Mouse (Mus musculus) splenic B cell, adult 2 months (primary cell): ENCODE measurements around the gene Chd4.
"Not testable (repeated sequence)": the region's sequence is repeated elsewhere in the genome, so short reads cannot be mapped to it uniquely, and the experiment has no call there.

Experiments
- DNase-seq: peaks from one replicate; pipeline ENCODE4 v3.0.0-alpha.2; 2011; ENCODE audit warnings: low read depth, low spot score
- H3K27me3 ChIP-seq: 2 replicates; pipeline ENCODE4 v1.6.1; 2012; ENCODE audit warnings: mild to moderate bottlenecking, low read length, moderate library complexity, mixed read lengths; ENCODE audit not compliant: control insufficient read depth, poor library complexity, insufficient read depth, severe bottlenecking
- H3K36me3 ChIP-seq: 2 replicates; pipeline ENCODE4 v1.6.1; 2012; ENCODE audit warnings: mild to moderate bottlenecking, low read length, moderate library complexity, mixed read lengths; ENCODE audit not compliant: control insufficient read depth, poor library complexity, insufficient read depth, severe bottlenecking

Gene Chd4

GRCm38 (mm10) chr6:125095391-125096278 lies at the start of gene Chd4:
Gene Chd4 (plus strand): TSS chr6:125095981.
- Histone ChIP-seq H3K27me3 (no peaks in the 10 kb centered on the region), H3K36me3 (0 out of 2 replicates have a peak, but pooled peaks cover 1% of the 10 kb centered on the region)
- peak; percentile 95 for DNase-seq

GRCm38 (mm10) chr6:125046691-125047090 lies 49.1 kb upstream of the Chd4 start:
- Histone ChIP-seq H3K27me3 (no peaks in the 10 kb centered on the region), H3K36me3 (peaks cover 6% of the 10 kb centered on the region)
- peak; percentile 85 for DNase-seq

GRCm38 (mm10) chr6:125049678-125050077 lies 46.1 kb upstream of the Chd4 start, which contains the start of gene Acrbp:
Gene Acrbp (plus strand): TSS chr6:125049689.
- peaks cover 12% of the 10 kb centered on the region for H3K36me3 ChIP-seq
- H3K27me3 ChIP-seq = no peaks in the 10 kb centered on the region
- DNase-seq = no peak

GRCm38 (mm10) chr6:125051237-125051636 lies 44.5 kb upstream of the Chd4 start:
- Histone ChIP-seq H3K27me3 (no peaks in the 10 kb centered on the region), H3K36me3 (peaks cover 12% of the 10 kb centered on the region)
- peak; percentile 56 for DNase-seq

GRCm38 (mm10) chr6:125061493-125061892 lies 34.3 kb upstream of the Chd4 start:
- H3K27me3 ChIP-seq = no peaks in the 10 kb centered on the region
- no peak for DNase-seq
- no peaks in the 10 kb centered on the region for H3K36me3 ChIP-seq

GRCm38 (mm10) chr6:125062511-125062910 lies 33.3 kb upstream of the Chd4 start:
- no peak for DNase-seq
- H3K27me3 ChIP-seq = no peaks in the 10 kb centered on the region
- no peaks in the 10 kb centered on the region for H3K36me3 ChIP-seq

- no peaks in the 10 kb centered on the region for H3K27me3 ChIP-seq
- no peak for DNase-seq
- H3K36me3 ChIP-seq = no peaks in the 10 kb centered on the region
Observed at GRCm38 (mm10) chr6:125063906-125064305, 31.9 kb upstream of the Chd4 start.

- not testable (repeated sequence) for DNase-seq, H3K27me3 ChIP-seq, H3K36me3 ChIP-seq
Observed at GRCm38 (mm10) chr6:125065223-125065622, 30.6 kb upstream of the Chd4 start.

GRCm38 (mm10) chr6:125067571-125067995 lies 28.2 kb upstream of the Chd4 start, which contains the start of gene Lpar5:
Gene Lpar5 (plus strand): TSS chr6:125067920.
- DNase-seq = no peak
- H3K27me3 ChIP-seq = no peaks in the 10 kb centered on the region
- no peaks in the 10 kb centered on the region for H3K36me3 ChIP-seq

- DNase-seq = peak; percentile 71
- Histone ChIP-seq H3K36me3 (no peaks in the 10 kb centered on the region), H3K27me3 (no peaks in the 10 kb centered on the region)
Observed at GRCm38 (mm10) chr6:125071170-125071895, 24.4 kb upstream of the Chd4 start.

- Histone ChIP-seq H3K36me3 (no peaks in the 10 kb centered on the region), H3K27me3 (no peaks in the 10 kb centered on the region)
- DNase-seq = peak; percentile 15
Observed at GRCm38 (mm10) chr6:125071896-125072279, 23.9 kb upstream of the Chd4 start.

- Histone ChIP-seq H3K36me3 (no peaks in the 10 kb centered on the region), H3K27me3 (no peaks in the 10 kb centered on the region)
- DNase-seq = peak; percentile 64
Observed at GRCm38 (mm10) chr6:125073825-125074224, 22.0 kb upstream of the Chd4 start.

GRCm38 (mm10) chr6:125081394-125081793 lies 14.4 kb upstream of the Chd4 start:
- Histone ChIP-seq H3K27me3 (no peaks in the 10 kb centered on the region), H3K36me3 (peaks cover 5% of the 10 kb centered on the region; the same call in 1 of the 2 replicates)
- DNase-seq = no peak

- Histone ChIP-seq H3K36me3 (peaks cover 5% of the 10 kb centered on the region; the same call in 1 of the 2 replicates), H3K27me3 (no peaks in the 10 kb centered on the region)
- no peak for DNase-seq
Observed at GRCm38 (mm10) chr6:125081797-125082560, 13.8 kb upstream of the Chd4 start.
